Mouse (Mus musculus) kidney, adult 2 months (tissue): Measurements from ENCODE around the gene Plin2.

ENCODE experiments used
- CTCF ChIP-seq: fragments of 200-500 bp; conservative IDR thresholded peaks from 2 replicates; pipeline ENCODE4 v1.5.1; 2011; ENCODE audit warnings: low read depth, mild to moderate bottlenecking, control low read depth, low read length, moderate library complexity, mixed read lengths; ENCODE audit not compliant: insufficient read depth, insufficient read length
- POLR2A ChIP-seq: fragments of 200-500 bp; IDR thresholded peaks from one replicate; pipeline ENCODE4 v1.6.1; 2011; ENCODE audit warnings: low read depth, low read length, control low read depth

- TF ChIP-seq CTCF (no peak), POLR2A (no peak)
Observed at GRCm38 (mm10) chr4:86686564-86686963, 16.7 kb upstream of the Plin2 start.
